Mouse (Mus musculus) midbrain, embryonic 13.5 days (tissue): ENCODE measurements around the gene Ptafr. TPM values are rescaled to one million over a fixed set of nuclear protein-coding genes. Genes with fewer than 3 reads are reported as not detected.
"Not testable (repeated sequence)": the region's sequence is repeated elsewhere in the genome, so short reads cannot be mapped to it uniquely, and the experiment has no call there.

ENCODE experiments used
- ATAC-seq: fragments of 200-750 bp; cut with Nextera tagmentation; 2 replicates; pipeline ENCODE4 v1.8.0; 2017; ENCODE audit warnings: mild to moderate bottlenecking, moderate TSS enrichment, moderate library complexity
- H3K27ac ChIP-seq: fragments of 300-500 bp; sonication (generic); 2 replicates; pipeline ENCODE4 v1.5.1; 2015; ENCODE audit warnings: inconsistent platforms, mild to moderate bottlenecking, moderate library complexity
- H3K27me3 ChIP-seq: fragments of 300-500 bp; sonication (generic); 2 replicates; pipeline ENCODE4 v1.6.1; 2015; ENCODE audit warnings: mild to moderate bottlenecking, inconsistent platforms
- H3K36me3 ChIP-seq: fragments of 300-500 bp; sonication (generic); 2 replicates; pipeline ENCODE4 v1.6.1; 2015; ENCODE audit warnings: mild to moderate bottlenecking, inconsistent platforms
- H3K4me1 ChIP-seq: fragments of 300-500 bp; sonication (generic); replicated peaks from 2 replicates; pipeline ENCODE4 v1.6.1; 2015; ENCODE audit warnings: inconsistent platforms
- H3K4me2 ChIP-seq: fragments of 300-500 bp; sonication (generic); replicated peaks from 2 replicates; pipeline ENCODE4 v1.6.1; 2015; ENCODE audit warnings: moderate library complexity, mild to moderate bottlenecking, inconsistent platforms
- H3K4me3 ChIP-seq: fragments of 300-500 bp; sonication (generic); replicated peaks from 2 replicates; pipeline ENCODE4 v1.5.1; 2015; ENCODE audit warnings: mild to moderate bottlenecking, inconsistent platforms
- H3K9ac ChIP-seq: fragments of 300-500 bp; sonication (generic); replicated peaks from 2 replicates; pipeline ENCODE4 v1.6.1; 2015; ENCODE audit warnings: mild to moderate bottlenecking, inconsistent platforms
- H3K9me3 ChIP-seq: fragments of 300-500 bp; sonication (generic); 2 replicates; pipeline ENCODE4 v1.6.1; 2016; ENCODE audit warnings: mild to moderate bottlenecking, inconsistent platforms
- WGBS: fragments of 180-500 bp; shearing (Covaris S2); methylation state at CpG from one replicate; pipeline ENCODE4 v1.1.7; 2015; 5-methylcytosine and 5-hydroxymethylcytosine counted together
- polyA plus RNA-seq: library from polyadenylated mRNA; unstranded; fragments of >200 nt; fragmentation: Nextera tagmentation; extraction: Ambion mirVana; gene quantifications from 2 replicates; pipeline ENCODE4 v1.2.1, GENCODE M21; 2015

Ptafr gene
- polyA plus RNA-seq, 1 experiment from 2014 or later, result 0.51 TPM

- no peak for ATAC-seq
- Histone ChIP-seq H3K4me3 (peak overlapping the region; percentile 76), H3K9ac (peak overlapping the region; percentile 96), H3K36me3 (peaks cover 24% of the 10 kb centered on the region), H3K27ac (peak overlapping the region; percentile 97), H3K27me3 (no peaks in the 10 kb centered on the region), H3K9me3 (no peaks in the 10 kb centered on the region), H3K4me2 (peak overlapping the region; percentile 82), H3K4me1 (peaks cover 40% of the 10 kb centered on the region)
- WGBS, result 37% methylated on average over 5 of the region's 5 CpGs
Observed at GRCm38 (mm10) chr4:132532496-132532895, 31.4 kb upstream of the Ptafr start.

GRCm38 (mm10) chr4:132532981-132533916 is 30.6 kb upstream of the Ptafr start, which contains the start of gene Atpif1:
Gene Atpif1, minus strand, starts transcription at chr4:132533659.
- H3K9me3 ChIP-seq, result no peaks in the 10 kb centered on the region
- peak within 1 kb of the TSS; percentile 97 for H3K27ac ChIP-seq
- no peaks in the 10 kb centered on the region for H3K27me3 ChIP-seq
- peak within 1 kb of the TSS; percentile 82 for H3K4me2 ChIP-seq
- peaks cover 44% of the 10 kb centered on the region for H3K4me1 ChIP-seq
- peaks cover 26% of the 10 kb centered on the region for H3K36me3 ChIP-seq
- peak; percentile 89 for ATAC-seq
- WGBS, result under 1% methylated on average over 63 of the region's 63 CpGs
- H3K9ac ChIP-seq, result peak within 1 kb of the TSS; percentile 96
- H3K4me3 ChIP-seq, result peak within 1 kb of the TSS; percentile 76

GRCm38 (mm10) chr4:132535406-132536121 is 28.3 kb upstream of the Ptafr start, which contains the start of gene Dnajc8:
Gene Dnajc8, plus strand, starts transcription at chr4:132535550.
- Histone ChIP-seq H3K4me1 (peaks cover 44% of the 10 kb centered on the region), H3K36me3 (peaks cover 24% of the 10 kb centered on the region), H3K9ac (peak within 1 kb of the TSS; percentile 88), H3K27ac (peak within 1 kb of the TSS; percentile 82), H3K4me3 (peak within 1 kb of the TSS; percentile 83), H3K4me2 (peak within 1 kb of the TSS; percentile 70), H3K9me3 (no peaks in the 10 kb centered on the region), H3K27me3 (no peaks in the 10 kb centered on the region)
- WGBS, result under 1% methylated on average over 60 of the region's 60 CpGs
- ATAC-seq, result peak; percentile 72

GRCm38 (mm10) chr4:132539481-132539880 is 24.4 kb upstream of the Ptafr start:
- Histone ChIP-seq H3K9me3 (no peaks in the 10 kb centered on the region), H3K27me3 (no peaks in the 10 kb centered on the region), H3K9ac (no peak overlapping the region), H3K27ac (no peak overlapping the region), H3K36me3 (peaks cover 49% of the 10 kb centered on the region), H3K4me2 (no peak overlapping the region), H3K4me3 (no peak overlapping the region), H3K4me1 (peaks cover 25% of the 10 kb centered on the region)
- 95% methylated on average over 5 of the region's 5 CpGs for WGBS
- no peak for ATAC-seq

GRCm38 (mm10) chr4:132541413-132541812 is 22.5 kb upstream of the Ptafr start:
- H3K4me1 ChIP-seq, result peaks cover 15% of the 10 kb centered on the region
- H3K4me2 ChIP-seq, result no peak overlapping the region
- H3K27ac ChIP-seq, result no peak overlapping the region
- WGBS, result 90% methylated on average over 4 of the region's 4 CpGs
- peaks cover 64% of the 10 kb centered on the region for H3K36me3 ChIP-seq
- ATAC-seq, result no peak
- H3K4me3 ChIP-seq, result no peak overlapping the region
- H3K27me3 ChIP-seq, result no peaks in the 10 kb centered on the region
- no peaks in the 10 kb centered on the region for H3K9me3 ChIP-seq
- H3K9ac ChIP-seq, result no peak overlapping the region

GRCm38 (mm10) chr4:132542724-132543123 is 21.1 kb upstream of the Ptafr start:
- peaks cover 2% of the 10 kb centered on the region for H3K4me1 ChIP-seq
- 68% methylated on average over 1 of the region's 1 CpGs for WGBS
- H3K27me3 ChIP-seq, result no peaks in the 10 kb centered on the region
- H3K4me2 ChIP-seq, result no peak overlapping the region
- H3K36me3 ChIP-seq, result peaks cover 77% of the 10 kb centered on the region
- H3K4me3 ChIP-seq, result no peak overlapping the region
- no peaks in the 10 kb centered on the region for H3K9me3 ChIP-seq
- no peak overlapping the region for H3K9ac ChIP-seq
- no peak overlapping the region for H3K27ac ChIP-seq
- ATAC-seq, result no peak

GRCm38 (mm10) chr4:132545851-132546250 is 18.0 kb upstream of the Ptafr start:
- Histone ChIP-seq H3K36me3 (peaks cover 87% of the 10 kb centered on the region), H3K27ac (no peak overlapping the region), H3K4me1 (no peaks in the 10 kb centered on the region), H3K4me3 (no peak overlapping the region), H3K9ac (no peak overlapping the region), H3K9me3 (no peaks in the 10 kb centered on the region), H3K4me2 (no peak overlapping the region), H3K27me3 (no peaks in the 10 kb centered on the region)
- 44% methylated on average over 8 of the region's 8 CpGs for WGBS
- ATAC-seq, result no peak

GRCm38 (mm10) chr4:132554221-132554620 is 9.6 kb upstream of the Ptafr start:
- no peaks in the 10 kb centered on the region for H3K9me3 ChIP-seq
- ATAC-seq, result no peak
- no peaks in the 10 kb centered on the region for H3K27me3 ChIP-seq
- WGBS, result 88% methylated on average over 5 of the region's 5 CpGs
- H3K27ac ChIP-seq, result no peak overlapping the region
- no peaks in the 10 kb centered on the region for H3K4me1 ChIP-seq
- no peak overlapping the region for H3K4me2 ChIP-seq
- H3K9ac ChIP-seq, result no peak overlapping the region
- H3K4me3 ChIP-seq, result no peak overlapping the region
- peaks cover 54% of the 10 kb centered on the region for H3K36me3 ChIP-seq

GRCm38 (mm10) chr4:132554653-132555052 is 9.2 kb upstream of the Ptafr start:
- Histone ChIP-seq H3K9me3 (no peaks in the 10 kb centered on the region), H3K4me3 (no peak overlapping the region), H3K9ac (no peak overlapping the region), H3K4me1 (no peaks in the 10 kb centered on the region), H3K4me2 (no peak overlapping the region), H3K27me3 (no peaks in the 10 kb centered on the region), H3K36me3 (peaks cover 50% of the 10 kb centered on the region), H3K27ac (no peak overlapping the region)
- WGBS, result 89% methylated on average over 8 of the region's 8 CpGs
- no peak for ATAC-seq

- WGBS, result 92% methylated on average over 7 of the region's 7 CpGs
- not testable (repeated sequence) for H3K9ac ChIP-seq, ATAC-seq, H3K9me3 ChIP-seq, H3K4me2 ChIP-seq, H3K4me1 ChIP-seq, H3K4me3 ChIP-seq, H3K27ac ChIP-seq, H3K27me3 ChIP-seq
- H3K36me3 ChIP-seq, result peaks cover 45% of the 10 kb centered on the region
Observed at GRCm38 (mm10) chr4:132555550-132555949, 8.3 kb upstream of the Ptafr start.

GRCm38 (mm10) chr4:132563261-132563660 is 606 bp upstream of the Ptafr start:
- H3K9ac ChIP-seq, result no peak overlapping the region
- ATAC-seq, result no peak
- no peak overlapping the region for H3K4me2 ChIP-seq
- 85% methylated on average over 3 of the region's 3 CpGs for WGBS
- H3K4me3 ChIP-seq, result no peak overlapping the region
- H3K9me3 ChIP-seq, result no peaks in the 10 kb centered on the region
- no peaks in the 10 kb centered on the region for H3K36me3 ChIP-seq
- no peak overlapping the region; the same call in 1 of the 2 replicates for H3K27ac ChIP-seq
- no peaks in the 10 kb centered on the region for H3K4me1 ChIP-seq
- H3K27me3 ChIP-seq, result no peaks in the 10 kb centered on the region
